Mouse (Mus musculus) activated CD4-positive, CD25-positive, alpha-beta regulatory T cell (primary cell): ENCODE results near the gene Cldn24. TPM values are rescaled to one million over a fixed set of nuclear protein-coding genes. Genes with fewer than 3 reads are reported as not detected.

Source experiments
- polyA plus RNA-seq, 2 experiments: library from polyadenylated mRNA; unstranded; fragments of 100-300 nt; shearing (Covaris generic); gene quantifications; one replicate each; pipeline ENCODE4 v1.2.1; 2017

The Cldn24 gene
- polyA plus RNA-seq: not detected

DNA sequence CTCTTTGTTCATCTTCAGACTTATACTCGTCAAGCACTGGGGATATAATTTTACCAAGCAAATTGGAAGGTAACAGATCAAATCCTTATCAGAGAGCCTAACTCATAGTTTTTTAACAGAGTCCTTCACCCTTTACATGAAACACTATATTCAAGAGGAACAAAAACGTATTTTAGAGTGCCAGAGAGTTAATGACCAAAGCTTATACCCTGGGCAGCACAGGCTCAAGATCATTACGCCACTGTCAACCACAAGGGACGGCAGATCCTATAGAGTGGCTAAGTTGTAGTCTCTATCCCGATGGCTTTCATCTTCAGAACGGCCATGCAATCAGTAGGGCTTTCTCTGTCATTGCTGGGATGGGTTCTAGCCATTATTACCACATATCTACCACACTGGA is at the start of gene Cldn24:
Gene Cldn24 (plus strand): TSS at position 301 of the 400 bp plus-strand sequence.

DNA sequence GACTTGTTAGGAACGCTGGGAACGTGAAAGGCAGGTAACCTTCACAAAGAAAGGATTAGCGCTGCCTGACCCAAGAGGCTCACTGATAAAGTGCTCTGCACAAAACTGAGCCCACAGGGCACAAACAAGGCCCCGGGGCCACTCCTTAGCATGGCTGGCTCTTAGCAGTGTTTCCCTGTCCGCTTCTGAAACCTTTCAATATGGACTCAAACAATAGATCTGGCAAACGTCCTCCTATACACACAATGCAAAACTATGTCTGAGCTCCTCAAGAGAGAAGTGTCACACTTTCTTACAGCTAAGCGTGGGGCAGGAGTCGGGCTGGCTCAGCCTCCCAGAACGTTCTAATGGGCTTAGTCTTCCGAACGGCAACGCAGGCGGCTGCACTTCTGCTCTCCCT is 2.2 kb downstream of the Cldn24 start, which contains the start of gene Cldn22:
Gene Cldn22 (plus strand): TSS at position 301 of the 400 bp plus-strand sequence.

Other genes starting within 250 kb of the Cldn24 start
- gene Ing2, start 146.6 kb upstream of the Cldn24 start, polyA plus RNA-seq: 10 to 100 TPM; 30.7 to 41.9 TPM
- 10 to 100 TPM; 44.5 to 45.0 TPM for gene Cdkn2aip, start 108.2 kb upstream of the Cldn24 start, polyA plus RNA-seq
- not detected for gene Cldn22, start 2.3 kb downstream of the Cldn24 start, polyA plus RNA-seq
- gene Wwc2, start 168.8 kb downstream of the Cldn24 start, polyA plus RNA-seq: under 1 TPM; 0.11 to 0.17 TPM